Mouse (Mus musculus): ENCODE results near the gene Mark1.

Mark1 gene

GRCm38 (mm10) chr1:184886160-184886559, 113.2 kb downstream of the Mark1 start:
- DNase-seq (ENCODE audit: low spot score): no peak

- DNase-seq (ENCODE audit: low spot score): peak; percentile 72
These were observed 116.8 kb downstream of the Mark1 start, which contains the start of gene C130074G19Rik for GRCm38 (mm10) chr1:184882281-184883268. Gene C130074G19Rik, minus strand, starts transcription at chr1:184883218.

- DNase-seq (ENCODE audit: low spot score): no peak
These were observed 117.5 kb downstream of the Mark1 start for GRCm38 (mm10) chr1:184881861-184882260.

- DNase-seq (ENCODE audit: low spot score): no peak
These were observed 118.2 kb downstream of the Mark1 start for GRCm38 (mm10) chr1:184881211-184881610.

- DNase-seq (ENCODE audit: low spot score): no peak
These were observed 120.5 kb downstream of the Mark1 start for GRCm38 (mm10) chr1:184878860-184879259.

GRCm38 (mm10) chr1:184877306-184877705, 122.1 kb downstream of the Mark1 start:
- no peak for DNase-seq (ENCODE audit: low spot score)

- no peak for DNase-seq (ENCODE audit: low spot score)
These were observed 125.5 kb downstream of the Mark1 start for GRCm38 (mm10) chr1:184873910-184874309.

- DNase-seq (ENCODE audit: low spot score): no peak
These were observed 127.1 kb downstream of the Mark1 start for GRCm38 (mm10) chr1:184872069-184872819.

- DNase-seq (ENCODE audit: low spot score): no peak
These were observed 127.9 kb downstream of the Mark1 start for GRCm38 (mm10) chr1:184871506-184871905.

- no peak for DNase-seq (ENCODE audit: low spot score)
These were observed 128.6 kb downstream of the Mark1 start for GRCm38 (mm10) chr1:184870646-184871385.

GRCm38 (mm10) chr1:184869939-184870565, 129.3 kb downstream of the Mark1 start:
- DNase-seq (ENCODE audit: low spot score): peak; percentile 75

- no peak for DNase-seq (ENCODE audit: low spot score)
These were observed 131.7 kb downstream of the Mark1 start for GRCm38 (mm10) chr1:184867640-184868120.

- no peak for DNase-seq (ENCODE audit: low spot score)
These were observed 135.0 kb downstream of the Mark1 start for GRCm38 (mm10) chr1:184864381-184864801.

- no peak for DNase-seq (ENCODE audit: low spot score)
These were observed 136.7 kb downstream of the Mark1 start for GRCm38 (mm10) chr1:184862636-184863035.

GRCm38 (mm10) chr1:184861551-184861950, 137.8 kb downstream of the Mark1 start:
- no peak for DNase-seq (ENCODE audit: low spot score)

GRCm38 (mm10) chr1:184860276-184860675, 139.1 kb downstream of the Mark1 start:
- DNase-seq (ENCODE audit: low spot score): no peak

GRCm38 (mm10) chr1:184858253-184858652, 141.1 kb downstream of the Mark1 start:
- no peak for DNase-seq (ENCODE audit: low spot score)

GRCm38 (mm10) chr1:184857216-184857615, 142.2 kb downstream of the Mark1 start:
- DNase-seq (ENCODE audit: low spot score): no peak

- DNase-seq (ENCODE audit: low spot score): no peak
These were observed 145.4 kb downstream of the Mark1 start for GRCm38 (mm10) chr1:184853922-184854321.

GRCm38 (mm10) chr1:184853339-184853738, 146.0 kb downstream of the Mark1 start:
- peak; percentile 79 for DNase-seq (ENCODE audit: low spot score)
